Mouse (Mus musculus): ENCODE measurements around the gene Llgl2. TPM values are rescaled to one million over a fixed set of nuclear protein-coding genes. Genes with fewer than 3 reads are reported as not detected.

Llgl2 gene
- total RNA-seq (2021): 1 to 10 TPM; 2.5 to 3.0 TPM
- long read RNA-seq, partial matches to known transcripts: 0 of 4 reads
- long read RNA-seq, other reads (novel, unspliced or antisense): 3 of 4 reads

DNA sequence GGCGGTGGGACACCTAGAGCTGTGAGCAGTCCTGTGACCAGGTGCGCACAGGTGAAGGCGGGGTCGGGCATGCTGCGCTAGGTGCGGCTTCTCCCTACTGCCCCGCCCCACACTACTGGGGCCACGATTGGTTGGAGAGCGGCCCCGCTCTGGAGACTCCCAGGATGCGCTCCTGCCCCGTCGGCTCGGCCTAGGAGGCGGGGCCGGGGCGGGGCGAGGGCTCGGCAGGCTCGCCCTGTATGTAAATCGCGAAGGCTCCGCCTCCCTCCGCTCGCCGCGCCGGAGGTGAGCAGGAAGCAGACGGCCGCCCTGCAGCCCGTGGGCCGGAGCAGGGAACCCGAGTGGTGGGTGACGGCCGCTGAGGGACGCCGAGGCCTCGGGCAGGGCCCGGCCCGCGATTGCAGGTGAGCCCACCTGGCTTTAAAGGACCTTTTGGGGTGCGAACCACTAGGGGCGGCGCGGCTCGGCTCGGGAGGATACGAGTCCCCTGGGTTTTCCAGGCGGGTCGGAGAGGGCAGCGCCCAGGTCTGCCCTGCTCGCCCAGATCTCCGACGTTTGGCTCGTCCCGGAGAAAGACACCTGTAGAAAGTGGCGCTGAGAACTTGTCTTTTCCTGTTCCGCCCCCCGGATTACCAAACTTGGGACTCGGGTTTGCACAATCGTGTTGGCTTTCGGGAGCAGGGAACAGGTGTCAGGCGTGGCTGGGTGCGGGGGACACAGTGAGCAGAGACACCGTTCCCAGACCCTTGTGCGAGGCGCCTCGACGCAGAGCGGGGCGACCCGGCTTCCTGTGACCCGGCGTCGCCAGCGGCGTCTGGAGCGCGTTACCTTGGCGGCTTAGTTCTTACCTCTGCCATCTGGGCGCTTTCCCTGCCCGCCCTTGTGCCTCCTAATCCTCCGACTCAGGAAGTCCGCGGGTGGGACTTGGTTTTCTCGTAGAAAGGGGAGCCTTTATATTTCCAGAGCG lies at the start of gene Llgl2:
Gene Llgl2 (plus strand): TSS at position 276 of the 967 bp plus-strand sequence.
- DNase-seq (ENCODE audit: low spot score in 2 of 2): peak in 1 of 2 experiments; percentile 63

DNA sequence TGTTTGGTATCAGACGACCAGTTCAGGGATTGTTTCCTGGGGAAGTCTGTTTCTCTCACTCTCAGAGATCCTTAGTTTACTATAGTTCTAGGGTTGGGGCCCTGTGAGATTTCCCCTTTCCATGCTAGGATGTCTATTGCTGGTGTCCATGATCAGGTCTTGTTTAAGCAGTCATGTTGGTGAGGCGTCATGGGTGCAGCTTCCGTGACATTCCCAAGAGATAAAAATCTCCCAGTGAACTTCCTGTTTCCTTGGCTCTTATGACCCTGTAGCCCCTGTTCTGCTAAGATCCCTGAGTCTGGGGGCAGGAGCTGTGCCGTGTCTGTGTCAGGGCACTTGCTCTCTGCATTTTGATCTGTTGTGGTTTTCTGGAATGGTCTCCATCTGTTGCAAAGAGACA lies 49.2 kb upstream of the Llgl2 start:
- DNase-seq (ENCODE audit: low spot score in 2 of 2): no peak

DNA sequence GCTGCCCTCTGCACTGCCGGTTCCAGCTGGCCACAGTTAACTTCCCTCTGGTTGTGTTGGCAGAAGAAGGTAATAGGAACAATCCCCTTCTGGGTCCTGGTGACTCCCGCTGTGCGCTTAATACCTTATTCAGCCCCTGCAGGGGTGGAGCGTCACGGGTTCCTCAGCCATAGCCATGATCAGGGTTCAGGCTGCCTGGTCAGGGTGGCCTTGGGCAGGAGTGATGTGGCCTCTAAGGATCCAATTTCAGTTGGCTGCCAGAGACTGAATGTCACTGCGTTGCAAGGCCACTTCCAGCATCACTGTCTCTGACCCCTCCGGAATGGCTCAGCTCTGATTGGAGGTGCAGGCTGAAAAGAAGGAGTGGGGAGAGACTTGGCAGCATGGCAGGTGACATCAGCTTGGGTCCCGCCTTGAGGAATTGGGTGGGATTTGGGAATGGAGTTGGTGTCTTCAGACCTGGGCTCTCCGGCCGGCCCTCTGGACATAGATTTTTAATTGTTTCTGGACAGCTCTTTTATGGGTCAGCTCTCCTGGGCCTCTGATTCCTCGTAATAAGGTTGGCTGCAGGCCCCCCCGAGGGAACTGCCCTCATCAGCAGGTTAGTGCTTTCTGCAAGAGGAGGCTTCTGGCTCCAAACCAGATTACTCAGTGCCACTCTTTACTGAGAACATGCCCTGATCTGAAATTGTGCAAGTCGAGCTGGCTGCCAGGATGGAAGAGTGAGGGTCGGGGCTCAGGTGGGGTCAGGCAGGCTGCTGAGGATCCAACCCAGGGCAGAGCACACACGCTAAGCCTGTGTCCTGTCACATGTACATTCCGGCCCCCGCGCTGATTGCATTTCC lies 47.8 kb upstream of the Llgl2 start:
- DNase-seq (ENCODE audit: low spot score in 2 of 2): no peak

DNA sequence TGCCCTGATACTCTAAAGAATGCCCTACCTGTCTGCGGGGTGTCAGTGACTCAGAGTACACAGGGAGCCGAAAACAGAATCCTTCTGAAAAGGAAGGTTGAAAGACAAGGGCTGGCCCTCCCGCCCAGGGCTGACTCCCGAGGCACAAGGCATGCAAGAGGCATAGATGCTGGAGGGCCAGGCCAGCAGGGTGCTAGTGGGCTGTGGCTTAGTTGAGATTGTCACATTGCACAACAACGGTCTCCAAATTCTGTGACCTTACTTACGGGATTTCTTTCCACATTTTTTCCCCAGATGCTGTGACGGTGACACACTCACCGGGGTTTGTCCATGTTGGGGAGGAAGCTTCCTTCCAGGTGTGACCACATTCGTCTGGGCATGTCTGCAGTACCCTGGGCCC lies 46.9 kb upstream of the Llgl2 start:
- no peak for DNase-seq (ENCODE audit: low spot score in 2 of 2)

DNA sequence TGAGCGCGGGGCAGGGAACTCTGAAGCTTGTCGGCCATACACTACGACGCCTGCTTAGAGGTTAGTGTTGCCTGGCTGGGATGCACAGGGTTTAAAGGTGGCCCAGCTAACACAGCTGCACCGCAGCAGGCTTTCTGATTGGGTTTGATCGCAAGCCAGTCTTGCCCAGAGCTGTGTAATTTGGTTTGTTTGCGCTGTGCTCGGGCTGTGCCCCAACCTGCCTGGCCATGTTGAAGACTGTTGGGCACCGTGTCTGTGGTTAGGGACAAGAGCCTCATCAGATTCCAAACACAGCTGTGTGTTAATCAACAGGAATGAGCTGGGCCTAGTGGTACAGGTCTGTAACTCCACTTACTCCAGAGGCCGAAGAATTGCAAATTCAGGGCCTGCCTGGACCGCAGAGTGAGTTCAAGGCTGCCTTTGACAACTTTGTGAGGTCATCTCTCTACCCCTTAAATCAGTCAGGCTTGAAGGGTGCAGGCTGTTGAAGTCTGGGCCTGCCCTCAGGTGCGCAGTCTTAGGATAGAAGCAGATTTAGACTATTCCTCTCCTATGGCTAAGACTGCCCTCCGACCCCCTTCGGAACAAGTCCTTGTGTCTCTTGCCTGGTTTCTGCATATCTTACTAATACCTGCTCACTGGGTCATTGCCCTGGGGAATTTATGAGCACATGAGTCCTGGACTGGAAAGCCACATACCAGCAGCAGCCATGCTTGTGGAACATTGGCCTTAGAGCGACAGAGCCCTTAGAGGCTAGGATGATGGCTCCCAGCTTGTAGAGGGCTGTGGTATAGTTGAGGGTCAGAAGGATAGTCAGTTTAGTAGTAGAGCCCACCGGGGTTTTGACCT lies 46.1 kb upstream of the Llgl2 start:
- DNase-seq (ENCODE audit: low spot score in 2 of 2): no peak

DNA sequence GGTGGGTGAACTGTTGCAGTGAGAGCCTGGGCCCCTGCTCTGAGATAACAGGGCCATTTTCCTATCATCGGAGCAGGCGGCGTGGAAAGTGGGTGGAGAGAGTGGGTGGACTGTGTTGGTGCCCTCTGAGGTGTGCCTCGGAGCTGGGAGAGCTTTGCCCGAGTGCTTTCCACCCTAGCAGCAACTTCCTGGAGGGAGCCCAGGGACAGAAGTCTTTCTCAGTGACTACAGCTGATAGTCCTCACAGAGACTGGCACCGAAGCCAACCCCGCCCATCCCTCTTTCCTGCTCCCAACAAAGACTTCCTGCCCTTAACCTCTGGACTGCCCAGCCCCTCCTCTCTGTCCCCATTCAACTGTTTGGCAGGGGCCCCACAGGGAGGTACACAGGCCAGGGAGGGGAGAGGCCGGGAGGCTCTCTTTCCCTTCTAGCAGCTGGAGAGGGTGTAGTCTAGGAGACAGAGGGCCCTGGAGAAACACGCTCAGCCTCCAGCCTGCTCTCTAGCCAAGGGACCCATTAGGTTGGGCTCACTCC lies 44.7 kb upstream of the Llgl2 start:
- DNase-seq (ENCODE audit: low spot score in 2 of 2): peak; percentile 35 to 46

DNA sequence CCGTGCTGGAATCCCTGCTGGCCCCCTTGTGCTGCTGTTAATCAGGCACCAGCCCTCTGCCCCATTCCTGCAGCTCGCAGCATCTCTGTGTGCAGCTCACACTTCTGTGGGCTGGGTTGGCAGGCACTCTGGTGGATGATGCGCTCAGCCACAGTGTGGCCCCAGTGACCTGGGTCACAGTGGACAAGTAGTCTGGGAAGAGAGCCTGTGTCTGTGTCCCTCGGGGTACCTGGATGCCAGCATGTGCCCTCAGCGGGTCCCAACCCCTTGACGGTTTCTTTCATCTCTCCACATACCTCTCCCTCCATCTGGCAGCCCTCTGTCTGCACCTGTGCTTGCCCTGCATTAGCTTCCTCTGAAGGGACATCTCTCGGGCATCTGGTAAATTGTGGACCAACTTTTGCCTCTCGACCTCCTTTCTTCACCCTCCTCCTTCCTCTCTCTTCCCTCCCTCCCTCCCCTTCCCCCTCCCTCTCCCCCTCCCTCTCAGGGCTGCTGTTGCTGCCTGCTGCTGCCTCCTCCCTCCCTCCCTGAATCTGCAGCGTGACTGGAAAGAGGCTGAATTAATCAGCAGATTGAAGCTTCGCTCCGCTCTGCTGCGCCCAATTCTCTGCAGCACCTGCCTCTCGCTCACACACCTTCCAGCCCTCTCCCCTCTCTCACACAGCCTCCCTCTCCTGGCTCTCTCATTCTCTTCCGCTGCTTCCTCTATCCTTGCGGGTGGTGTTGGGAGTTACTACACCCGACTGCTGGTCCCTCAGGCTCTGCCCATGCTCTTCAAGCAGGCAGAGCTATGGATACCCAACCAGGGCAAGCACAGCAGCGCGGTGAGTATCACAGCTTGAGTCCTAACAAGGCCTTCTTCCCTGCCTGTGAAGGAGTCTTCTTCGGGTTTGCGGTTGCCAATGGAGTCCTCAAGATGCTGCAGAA lies 43.4 kb upstream of the Llgl2 start:
- DNase-seq (ENCODE audit: low spot score in 2 of 2): peak; percentile 60 to 65

DNA sequence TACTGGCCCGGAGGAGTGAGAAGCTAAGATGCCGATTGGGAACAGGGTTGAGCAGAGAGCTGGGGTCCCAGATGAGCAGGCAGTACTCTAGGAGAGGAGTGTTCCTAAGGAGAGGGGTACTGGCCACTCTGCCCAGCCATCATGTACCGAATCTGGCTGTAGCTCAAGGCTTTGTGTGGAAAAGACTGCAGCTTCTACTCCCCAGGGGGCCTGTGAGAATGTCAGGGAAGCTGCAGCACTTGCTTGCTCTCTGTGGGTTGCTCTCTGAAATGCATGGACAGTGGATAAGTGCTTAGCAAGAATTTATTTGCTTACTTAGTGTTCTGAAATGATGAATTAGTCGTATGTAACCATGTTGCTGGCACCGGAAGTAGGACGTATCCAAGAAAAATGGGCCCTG lies 37.4 kb upstream of the Llgl2 start:
- no peak for DNase-seq (ENCODE audit: low spot score in 2 of 2)

DNA sequence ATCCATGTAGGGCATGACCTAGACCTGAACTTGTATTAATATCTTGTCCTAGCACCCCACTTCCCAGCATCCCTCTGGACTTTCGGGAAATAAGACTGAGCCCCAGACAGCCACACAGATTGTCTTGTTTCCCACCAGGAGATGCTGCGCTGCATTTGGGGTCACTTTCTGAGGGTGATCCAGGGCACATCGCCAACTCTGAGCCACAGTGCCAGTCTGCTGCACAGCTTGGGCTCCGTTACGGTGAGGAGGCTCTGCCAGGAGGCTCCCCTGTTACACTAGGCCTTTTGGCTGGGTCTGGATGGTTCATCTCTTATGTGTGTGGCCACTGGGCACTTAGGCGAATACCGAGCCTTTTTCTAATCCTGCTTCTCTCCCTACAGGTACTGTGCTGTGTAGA lies 34.1 kb upstream of the Llgl2 start:
- no peak for DNase-seq (ENCODE audit: low spot score in 2 of 2)

DNA sequence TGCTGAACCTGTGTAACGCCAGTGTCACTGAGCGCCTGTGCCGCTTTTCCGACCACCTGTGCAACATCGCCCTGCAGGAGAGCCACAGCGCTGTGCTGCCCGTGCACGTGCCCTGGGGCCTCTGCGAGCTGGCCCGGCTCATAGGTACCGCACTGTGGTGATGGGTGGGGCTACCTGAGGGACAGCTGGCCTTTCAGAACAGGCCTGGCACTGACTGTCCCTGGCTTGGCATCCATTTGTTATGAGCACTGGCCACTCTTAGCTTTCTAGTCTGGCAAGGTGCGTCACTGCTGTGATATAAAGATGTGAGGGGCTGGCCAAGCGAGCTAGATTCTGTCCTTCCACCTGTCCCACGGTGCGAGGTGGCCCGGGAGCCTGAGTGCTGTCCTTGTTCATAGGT lies 31.9 kb upstream of the Llgl2 start:
- DNase-seq (ENCODE audit: low spot score in 2 of 2): no peak

DNA sequence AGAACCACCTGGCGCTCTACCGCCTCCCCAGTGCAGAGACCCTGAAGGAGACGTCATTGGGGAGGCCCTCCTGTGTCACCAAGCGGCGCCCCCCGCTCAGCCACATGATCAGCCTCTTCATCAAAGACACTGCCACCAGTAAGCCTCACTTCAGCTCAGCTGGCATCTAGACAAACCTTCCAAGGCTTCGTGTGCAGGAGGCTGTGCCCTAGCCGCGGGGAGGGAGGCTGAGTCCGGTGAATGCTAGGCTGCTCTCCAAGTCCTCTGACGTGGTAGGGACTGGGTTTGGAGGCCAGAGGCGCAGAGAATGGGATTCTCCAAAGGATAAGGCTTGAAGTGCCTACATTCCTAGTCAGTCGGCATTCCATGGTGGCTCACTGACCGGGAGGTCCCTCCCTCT lies 31.5 kb upstream of the Llgl2 start:
- DNase-seq (ENCODE audit: low spot score in 2 of 2): no peak

DNA sequence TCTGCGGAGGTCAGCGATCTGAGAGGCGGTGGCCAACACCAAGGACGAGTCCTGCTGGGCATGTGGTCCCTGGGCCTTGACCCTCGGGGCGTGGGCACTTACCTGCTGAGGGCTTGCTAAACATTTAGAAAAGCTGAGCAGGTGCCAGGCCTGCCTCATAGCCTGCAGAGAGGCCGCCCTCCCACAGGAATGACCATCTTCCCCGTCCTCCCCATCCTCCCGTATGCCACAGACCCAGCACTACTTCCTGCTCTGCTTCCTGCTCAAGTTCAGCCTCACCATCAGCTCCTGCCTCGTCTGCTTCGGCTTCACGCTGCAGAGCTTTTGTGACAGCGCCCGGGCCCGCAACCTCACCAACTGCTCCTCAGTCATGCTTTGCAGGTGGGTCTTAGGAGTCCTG lies 27.0 kb upstream of the Llgl2 start:
- DNase-seq (ENCODE audit: low spot score in 2 of 2): no peak

DNA sequence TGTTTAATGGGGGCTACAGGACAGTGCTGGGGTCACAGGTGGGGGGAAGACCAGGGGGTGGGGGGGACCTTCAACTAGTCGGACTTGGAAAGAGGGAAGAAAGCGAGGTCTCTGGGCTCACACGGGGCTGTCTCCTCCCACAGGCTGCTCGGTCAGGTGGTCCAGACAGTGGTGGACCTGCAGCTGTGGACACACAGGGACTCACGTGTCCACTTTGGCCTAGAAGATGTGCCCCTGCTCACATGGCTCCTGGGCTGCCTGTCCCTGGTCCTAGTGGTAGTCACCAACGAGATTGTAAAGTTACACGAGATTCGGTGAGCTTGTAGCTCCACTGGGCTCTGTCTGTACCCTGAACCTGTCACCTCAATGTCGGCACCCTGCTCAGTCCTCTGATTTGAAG lies 26.2 kb upstream of the Llgl2 start:
- DNase-seq (ENCODE audit: low spot score in 2 of 2): no peak

DNA sequence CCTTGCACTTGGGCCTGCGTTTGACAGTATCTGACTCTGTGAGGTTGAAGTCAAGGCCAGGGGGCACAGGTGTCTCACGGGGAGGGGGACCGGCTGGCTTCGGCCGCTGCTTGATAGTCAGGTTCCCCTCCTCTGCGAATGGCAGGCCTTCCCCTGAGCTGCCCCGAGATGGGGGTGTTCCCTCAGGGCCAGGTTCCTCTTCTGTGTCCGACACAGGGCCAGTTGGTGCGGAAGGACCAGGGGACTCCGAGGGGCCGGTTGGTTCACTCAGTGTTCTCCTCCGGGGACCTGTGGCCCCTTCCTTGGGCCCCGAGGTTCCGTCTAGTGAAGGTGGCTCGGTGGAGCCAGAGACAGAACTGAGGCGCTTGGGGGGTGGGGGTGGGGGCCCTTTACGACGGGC lies 22.9 kb upstream of the Llgl2 start:
- no peak for DNase-seq (ENCODE audit: low spot score in 2 of 2)

DNA sequence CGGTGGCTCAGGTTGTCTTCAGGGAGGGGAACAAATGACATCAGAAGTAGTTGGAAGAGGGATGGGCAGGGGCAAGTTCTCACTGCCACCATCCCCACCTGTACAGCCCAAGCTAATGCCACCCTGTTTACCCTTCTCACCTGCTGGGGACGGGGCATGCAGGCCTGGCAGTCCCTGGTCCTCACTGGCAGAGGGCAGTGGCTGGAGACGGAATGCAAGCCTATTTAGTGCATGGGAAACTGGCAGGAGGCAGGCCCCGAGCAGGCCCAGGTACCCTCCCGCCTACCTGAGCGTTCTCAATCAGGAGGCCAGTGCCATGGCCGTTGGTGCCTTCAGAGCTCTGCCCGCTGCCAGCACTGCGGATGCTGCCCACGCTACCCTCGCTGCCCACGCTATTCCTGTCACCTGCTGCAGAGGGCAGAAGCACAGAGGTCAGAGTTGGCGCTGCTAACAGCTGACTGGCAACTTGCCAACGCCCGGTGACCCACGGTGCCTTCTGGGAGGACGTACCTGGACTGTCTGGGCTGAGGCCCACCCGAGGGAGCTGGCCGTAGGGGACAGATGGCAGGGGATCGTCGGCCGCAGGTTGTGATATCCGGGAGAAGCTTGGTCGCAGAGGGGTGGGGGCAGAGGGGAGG lies 20.7 kb upstream of the Llgl2 start:
- no peak for DNase-seq (ENCODE audit: low spot score in 2 of 2)

DNA sequence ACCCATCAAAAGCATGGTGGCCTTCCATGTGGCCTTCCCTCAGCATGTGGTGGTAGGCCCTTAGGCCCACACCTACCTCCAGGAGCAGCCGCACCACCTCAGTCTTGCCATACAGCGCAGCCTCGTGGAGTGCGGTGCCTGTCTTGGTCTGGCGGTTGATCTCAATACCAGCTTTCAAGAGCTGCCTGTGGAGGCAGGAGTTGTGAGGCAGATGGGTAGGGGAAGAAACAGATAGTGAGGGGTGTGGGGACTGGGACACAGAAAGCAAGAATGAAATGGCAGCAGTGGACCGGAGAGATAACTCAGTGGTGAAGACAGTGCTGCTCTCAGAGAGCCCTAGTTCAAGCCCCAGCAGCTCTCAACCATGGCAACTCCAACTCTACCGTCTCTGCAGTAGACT lies 18.8 kb upstream of the Llgl2 start:
- no peak for DNase-seq (ENCODE audit: low spot score in 2 of 2)

DNA sequence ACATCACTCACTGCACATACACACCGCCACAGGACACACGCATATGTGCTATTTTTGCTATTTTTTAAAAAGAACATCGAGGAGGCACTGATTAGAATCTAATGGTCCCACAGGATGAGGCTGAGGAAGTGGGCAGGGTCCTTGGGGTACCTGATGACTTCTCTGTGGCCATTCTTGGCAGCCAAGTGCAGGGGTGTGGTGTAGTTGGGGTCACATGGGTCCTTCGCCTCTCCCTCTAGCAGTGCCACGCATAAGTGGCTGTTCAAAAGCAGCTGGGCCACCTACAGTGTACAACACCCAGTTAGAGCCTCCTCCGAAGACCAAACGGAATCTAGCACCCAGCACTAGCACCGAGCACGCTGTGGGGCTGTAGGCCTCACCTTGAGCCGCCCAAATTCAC lies 17.7 kb upstream of the Llgl2 start:
- DNase-seq (ENCODE audit: low spot score in 2 of 2): no peak

DNA sequence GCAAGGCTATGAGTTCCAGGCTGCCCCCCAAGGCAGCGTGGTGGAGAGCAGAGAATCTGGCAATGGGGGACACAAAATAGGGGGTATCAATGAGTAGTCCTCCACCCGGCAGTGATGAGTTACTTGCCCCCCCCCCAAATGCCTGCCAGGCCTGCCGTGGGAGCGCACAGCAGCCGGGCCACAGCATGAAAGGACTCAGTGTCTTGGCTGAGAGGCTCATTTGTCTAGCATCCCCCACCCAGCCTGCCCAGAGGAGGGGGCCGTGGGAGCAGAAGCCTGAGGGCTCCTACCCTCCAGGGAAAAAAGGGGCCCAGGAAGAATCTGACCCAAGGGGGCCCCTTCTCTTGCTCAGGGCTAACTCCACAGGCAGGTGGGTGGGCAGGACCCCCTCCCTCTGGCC lies 16.5 kb upstream of the Llgl2 start:
- DNase-seq (ENCODE audit: low spot score in 2 of 2): peak in 1 of 2 experiments; percentile 26

DNA sequence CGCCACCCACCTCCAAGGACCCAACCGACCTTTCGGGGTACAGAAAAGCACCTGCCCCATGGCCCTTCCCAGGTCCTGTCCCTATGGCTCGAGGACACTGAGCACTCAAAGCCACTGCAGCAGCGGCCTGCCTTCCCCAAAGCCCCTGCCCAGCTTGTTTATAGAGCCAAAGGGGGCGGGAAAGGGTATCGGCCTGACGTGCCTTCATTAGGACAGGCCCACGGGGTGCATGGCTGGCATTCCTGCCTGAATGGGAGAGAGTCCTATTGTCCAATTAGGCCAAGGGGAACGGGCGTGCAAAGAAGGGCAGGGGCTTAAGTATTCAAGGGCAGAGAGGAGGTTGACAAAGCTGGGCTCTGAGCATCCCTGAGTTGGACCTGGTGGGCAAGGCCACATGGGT lies 15.9 kb upstream of the Llgl2 start:
- DNase-seq (ENCODE audit: low spot score in 2 of 2): no peak

Measured in layer of hippocampus, adult 18-20 months (tissue).